Mouse (Mus musculus): ENCODE data around the gene Tfip11.

DNA sequence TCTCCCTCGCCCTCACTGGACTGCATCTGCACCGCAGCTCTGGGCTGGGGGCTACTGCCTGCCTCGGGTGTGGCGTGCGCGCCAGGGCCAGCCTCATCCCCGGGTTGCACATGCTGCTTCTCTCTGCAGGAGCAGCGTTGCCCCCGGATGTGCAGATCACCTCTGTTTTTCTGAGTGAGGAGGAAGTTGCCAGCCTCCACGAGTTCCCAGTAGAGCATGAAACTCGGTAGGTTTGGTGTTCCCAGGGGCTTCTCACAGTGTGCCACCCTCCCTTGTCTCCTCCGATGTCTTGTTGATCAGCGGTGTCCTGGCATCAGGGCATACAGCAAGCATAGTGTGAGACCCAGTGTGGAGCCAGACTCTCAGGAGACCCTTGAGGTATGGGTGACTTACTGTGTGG lies 43.2 kb downstream of the Tfip11 start:
- TF ChIP-seq CTCF (IDR thresholded peaks at IDR 0.05; ENCODE audit: low read depth, low read length) (no peak), GATA1 (IDR thresholded peaks at IDR 0.05; ENCODE audit: borderline replicate concordance, low read length) (no peak), POLR2AphosphoS5 (IDR thresholded peaks at IDR 0.05; ENCODE audit: insufficient replicate concordance, low read depth, low read length) (no peak)

Data from G1E (cell line).